Mouse (Mus musculus): ENCODE measurements around the gene Tacc2.

GRCm38 (mm10) chr7:130604390-130604789 lies 27.2 kb downstream of the Tacc2 start:
- no peak for TF ChIP-seq GATA1 (IDR thresholded peaks at IDR 0.05; ENCODE audit: low read length)
- TF ChIP-seq TAL1 (IDR thresholded peaks at IDR 0.05; ENCODE audit: low read length): no peak
